22 mouse cellular contexts compared by ENCODE assay signal in the genomic region with DNA sequence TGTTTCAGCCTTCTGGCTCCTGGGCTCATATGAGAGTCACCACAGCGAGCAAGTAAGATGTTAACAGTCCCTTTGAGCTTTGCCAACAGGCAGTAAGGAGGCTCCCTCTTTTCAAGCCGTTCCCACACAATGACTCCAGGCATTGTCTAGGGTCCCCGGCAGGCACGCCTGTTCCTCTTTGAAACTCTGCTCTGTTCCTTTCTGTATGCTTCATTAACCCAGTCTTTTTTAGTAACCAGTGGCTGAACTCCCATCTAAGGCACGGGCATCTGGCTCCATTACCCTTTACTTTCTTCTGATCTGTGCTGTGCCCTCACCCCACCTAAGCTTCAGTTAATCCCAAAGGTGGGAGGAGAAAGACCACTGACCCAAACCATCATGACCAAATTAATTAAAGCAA. TPM values are rescaled to one million over a fixed set of nuclear protein-coding genes. Genes with fewer than 3 reads are reported as not detected.
DNase-seq lines count a peak whose midpoint lies in the region; ATAC-seq lines count a peak whose summit lies in the region.
"Had no signal": no experiment of that assay in that cellular context is flagged by ENCODE, and none has a peak within 500 bp of the region (broad histone marks: within the 10 kb centered on the region; RNA-seq: fewer than 3 reads in every experiment).

No protein-coding gene starts in this region.

- no peak overlapping the region for H3K9ac ChIP-seq in hindbrain, embryonic 11.5 days (ENCODE audit: low read depth, low read length)
- H3K9ac ChIP-seq in hindbrain, embryonic 16.5 days (ENCODE audit: low read depth, low read length) = no peak overlapping the region
- H3K9ac ChIP-seq in midbrain, embryonic 15.5 days = no peak overlapping the region
- H3K9ac ChIP-seq in intestine, embryonic 15.5 days = no peak overlapping the region
- H3K9ac ChIP-seq: embryonic facial prominence, embryonic 13.5 days; forebrain, postnatal 0 days had no signal

- no peak overlapping the region for H3K4me2 ChIP-seq in hindbrain, embryonic 11.5 days (replicated peaks; ENCODE audit: low read depth, low read length)
- H3K4me2 ChIP-seq in hindbrain, embryonic 16.5 days (ENCODE audit: low read length) = no peak overlapping the region
- H3K4me2 ChIP-seq in midbrain, embryonic 15.5 days = no peak overlapping the region
- H3K4me2 ChIP-seq in intestine, embryonic 15.5 days (replicated peaks) = no peak overlapping the region
- H3K4me2 ChIP-seq: embryonic facial prominence, embryonic 13.5 days; heart, embryonic 11.5 days had no signal

- no peaks in the 10 kb centered on the region for H3K4me1 ChIP-seq in hindbrain, embryonic 11.5 days (replicated peaks; ENCODE audit: control insufficient read depth, insufficient read depth, low read length)
- H3K4me1 ChIP-seq in hindbrain, embryonic 16.5 days (ENCODE audit: control insufficient read depth, insufficient read depth, low read depth, low read length) = no peaks in the 10 kb centered on the region
- H3K4me1 ChIP-seq in midbrain, embryonic 10.5 days = peaks cover 36% of the 10 kb centered on the region
- peaks cover 4% of the 10 kb centered on the region; the same call in 1 of the 2 replicates for H3K4me1 ChIP-seq in midbrain, embryonic 15.5 days
- no peaks in the 10 kb centered on the region for H3K4me1 ChIP-seq in intestine, embryonic 15.5 days (replicated peaks)
- H3K4me1 ChIP-seq: embryonic facial prominence, embryonic 13.5 days had no signal

- peak; percentile 20 for DNase-seq in hindbrain, embryonic 11.5 days (ENCODE audit: low spot score)
- peak; percentile 24 for DNase-seq in midbrain, embryonic 10.5 days (ENCODE audit: low spot score)
- DNase-seq in embryo, embryonic 10 days (ENCODE audit: low spot score) = peak; percentile 53
- peak; percentile 10 for DNase-seq in retina, embryonic 14.5 days (ENCODE audit: low spot score)
- DNase-seq: adrenal gland, postnatal 14 days; cerebellum, adult 9-10 months; forebrain, postnatal 0 days; gastrocnemius, postnatal 14 days; heart, adult 11 months; kidney, adult 8-10 months; lung, postnatal 4 days; right cerebral cortex, postnatal 14 days; thymus, adult 2 months; thymus, postnatal 4 days had no signal

- H3K9me3 ChIP-seq in hindbrain, embryonic 11.5 days (ENCODE audit: control insufficient read depth, low read length) = no peaks in the 10 kb centered on the region
- H3K9me3 ChIP-seq in hindbrain, embryonic 16.5 days (ENCODE audit: control insufficient read depth, low read length) = no peaks in the 10 kb centered on the region
- no peaks in the 10 kb centered on the region for H3K9me3 ChIP-seq in midbrain, embryonic 10.5 days (replicated peaks)
- H3K9me3 ChIP-seq in midbrain, embryonic 15.5 days = no peaks in the 10 kb centered on the region
- no peaks in the 10 kb centered on the region for H3K9me3 ChIP-seq in intestine, embryonic 15.5 days
- H3K9me3 ChIP-seq: embryonic facial prominence, embryonic 13.5 days had no signal

- H3K27me3 ChIP-seq in hindbrain, embryonic 11.5 days (ENCODE audit: control insufficient read depth, insufficient read depth, low read length) = no peaks in the 10 kb centered on the region
- H3K27me3 ChIP-seq in hindbrain, embryonic 16.5 days (replicated peaks; ENCODE audit: control insufficient read depth, insufficient read depth, low read length) = no peaks in the 10 kb centered on the region
- peaks cover 23% of the 10 kb centered on the region for H3K27me3 ChIP-seq in midbrain, embryonic 10.5 days (ENCODE audit: low read depth, poor library complexity, severe bottlenecking)
- no peaks in the 10 kb centered on the region; the same call in 1 of the 2 replicates for H3K27me3 ChIP-seq in midbrain, embryonic 15.5 days (replicated peaks)
- H3K27me3 ChIP-seq in intestine, embryonic 15.5 days (replicated peaks) = no peaks in the 10 kb centered on the region
- H3K27me3 ChIP-seq: embryonic facial prominence, embryonic 13.5 days had no signal

- 30% methylated on average over 5 of the region's 5 CpGs for whole genome bisulfite sequencing in hindbrain, embryonic 11.5 days
- 21% methylated on average over 5 of the region's 5 CpGs for WGBS in hindbrain, embryonic 16.5 days
- 17% methylated on average over 5 of the region's 5 CpGs for WGBS in midbrain, embryonic 10.5 days
- 15% methylated on average over 5 of the region's 5 CpGs for WGBS in midbrain, embryonic 15.5 days
- WGBS in intestine, embryonic 15.5 days = 72% methylated on average over 5 of the region's 5 CpGs

- H3K4me3 ChIP-seq in hindbrain, embryonic 11.5 days (ENCODE audit: low read depth, low read length) = no peak overlapping the region
- no peak overlapping the region for H3K4me3 ChIP-seq in hindbrain, embryonic 16.5 days (ENCODE audit: low read length)
- H3K4me3 ChIP-seq in midbrain, embryonic 10.5 days = no peak overlapping the region
- H3K4me3 ChIP-seq in midbrain, embryonic 15.5 days = no peak overlapping the region
- H3K4me3 ChIP-seq in intestine, embryonic 15.5 days (replicated peaks) = no peak overlapping the region
- H3K4me3 ChIP-seq: embryonic facial prominence, embryonic 13.5 days; layer of hippocampus, adult 2 months had no signal

- H3K27ac ChIP-seq in hindbrain, embryonic 11.5 days (ENCODE audit: low read depth, low read length) = no peak overlapping the region
- no peak overlapping the region for H3K27ac ChIP-seq in hindbrain, embryonic 16.5 days (ENCODE audit: low read depth, low read length)
- 0 out of 2 replicates have a peak overlapping the region, but pooled peaks have one; percentile 3 for H3K27ac ChIP-seq in midbrain, embryonic 10.5 days (replicated peaks)
- no peak overlapping the region for H3K27ac ChIP-seq in midbrain, embryonic 15.5 days
- H3K27ac ChIP-seq in intestine, embryonic 15.5 days = no peak overlapping the region
- H3K27ac ChIP-seq: embryonic facial prominence, embryonic 13.5 days; layer of hippocampus, adult 2 months; stomach, postnatal 0 days had no signal

- peak; percentile 25; the same call in 1 of the 2 replicates for ATAC-seq in hindbrain, embryonic 11.5 days (ENCODE audit: low FRiP score)
- ATAC-seq in hindbrain, embryonic 16.5 days = no peak
- no peak for ATAC-seq in midbrain, embryonic 15.5 days (replicated peaks)
- no peak for ATAC-seq in intestine, embryonic 15.5 days
- ATAC-seq: CD4-positive, CD25-positive, alpha-beta regulatory T cell, adult 4 months; forebrain, postnatal 0 days had no signal

- H3K36me3 ChIP-seq in hindbrain, embryonic 11.5 days (ENCODE audit: control insufficient read depth, insufficient read depth, low read length) = no peaks in the 10 kb centered on the region
- no peaks in the 10 kb centered on the region for H3K36me3 ChIP-seq in hindbrain, embryonic 16.5 days (ENCODE audit: control insufficient read depth, insufficient read depth, low read length)
- no peaks in the 10 kb centered on the region for H3K36me3 ChIP-seq in midbrain, embryonic 10.5 days
- no peaks in the 10 kb centered on the region for H3K36me3 ChIP-seq in midbrain, embryonic 15.5 days (replicated peaks)
- H3K36me3 ChIP-seq in intestine, embryonic 15.5 days = no peaks in the 10 kb centered on the region
- H3K36me3 ChIP-seq: embryonic facial prominence, embryonic 13.5 days had no signal

RNA-seq across cellular contexts. Expression of gene 1810013L24Rik, which starts 50.2 kb away (rescaled TPM):
- polyA plus RNA-seq in hindbrain, embryonic 11.5 days (2014; fragmentation: Nextera tagmentation; extraction: Ambion mirVana) = 20.7 and 23.0 TPM in 2 replicates
- 23.8 and 24.5 TPM in 2 replicates for polyA plus RNA-seq in hindbrain, embryonic 16.5 days (2015; fragmentation: Nextera tagmentation; extraction: Ambion mirVana)
- 19.0 and 21.5 TPM in 2 replicates for polyA plus RNA-seq in midbrain, embryonic 10.5 days (2016; fragmentation: Nextera tagmentation; extraction: Ambion mirVana)
- 27.7 and 29.0 TPM in 2 replicates for polyA plus RNA-seq in midbrain, embryonic 15.5 days (2015; fragmentation: Nextera tagmentation; extraction: Ambion mirVana)
- polyA plus RNA-seq in intestine, embryonic 15.5 days (2015; fragmentation: Nextera tagmentation; extraction: Ambion mirVana) = 15.8 and 17.7 TPM in 2 replicates
